ENCODE assay signal across 10 mouse cellular contexts in genomic region chr4:142449713-142450112, GRCm38 (mm10).
DNase-seq lines count a peak whose midpoint lies in the region; ATAC-seq and TF ChIP-seq lines count a peak whose summit lies in the region.
"Had no signal": no experiment of that assay in that cellular context is flagged by ENCODE, and none has a peak within 500 bp of the region (broad histone marks: within the 10 kb centered on the region; RNA-seq: fewer than 3 reads in every experiment).

No protein-coding gene starts in this region.

- no peaks in the 10 kb centered on the region for H3K36me3 ChIP-seq in lung, embryonic 16.5 days (ENCODE audit: control insufficient read depth, insufficient read depth, low read length)
- H3K36me3 ChIP-seq in forebrain, embryonic 14.5 days (ENCODE audit: control insufficient read depth, insufficient read depth, low read length) = no peaks in the 10 kb centered on the region
- no peaks in the 10 kb centered on the region for H3K36me3 ChIP-seq in midbrain, postnatal 0 days (ENCODE audit: insufficient read depth, low read length)

- 18% methylated on average over 13 of the region's 13 CpGs for WGBS in lung, embryonic 16.5 days
- 43% methylated on average over 13 of the region's 13 CpGs for WGBS in lung, adult 2 months
- WGBS in forebrain, embryonic 14.5 days = 7% methylated on average over 13 of the region's 13 CpGs
- 38% methylated on average over 13 of the region's 13 CpGs for WGBS in midbrain, postnatal 0 days

- no peak overlapping the region for H3K9ac ChIP-seq in lung, embryonic 16.5 days (ENCODE audit: low read length)
- H3K9ac ChIP-seq in forebrain, embryonic 14.5 days (ENCODE audit: low read length) = no peak overlapping the region
- H3K9ac ChIP-seq in midbrain, postnatal 0 days (replicated peaks; ENCODE audit: low read length, poor library complexity, severe bottlenecking) = no peak overlapping the region

- H3K9me3 ChIP-seq in lung, embryonic 16.5 days (ENCODE audit: control insufficient read depth, low read length) = no peaks in the 10 kb centered on the region
- H3K9me3 ChIP-seq in forebrain, embryonic 14.5 days (replicated peaks; ENCODE audit: control insufficient read depth, low read length) = no peaks in the 10 kb centered on the region
- H3K9me3 ChIP-seq in midbrain, postnatal 0 days (ENCODE audit: low read length) = no peaks in the 10 kb centered on the region

- no peak overlapping the region for H3K4me2 ChIP-seq in lung, embryonic 16.5 days (ENCODE audit: low read depth, low read length)
- H3K4me2 ChIP-seq in forebrain, embryonic 14.5 days (ENCODE audit: low read length) = no peak overlapping the region
- H3K4me2 ChIP-seq in midbrain, postnatal 0 days (ENCODE audit: low read depth, low read length, poor library complexity, severe bottlenecking) = no peak overlapping the region

- no peak overlapping the region for H3K4me3 ChIP-seq in lung, embryonic 16.5 days (ENCODE audit: low read length)
- no peak overlapping the region for H3K4me3 ChIP-seq in lung, adult 2 months (replicated peaks; ENCODE audit: extremely low read depth, low read depth, low read length)
- H3K4me3 ChIP-seq in forebrain, embryonic 14.5 days (ENCODE audit: low read depth, low read length) = no peak overlapping the region
- H3K4me3 ChIP-seq in midbrain, postnatal 0 days (ENCODE audit: low read depth, low read length) = no peak overlapping the region
- H3K4me3 ChIP-seq: erythroblast, embryonic 14.5 days had no signal

- H3K27ac ChIP-seq in lung, embryonic 16.5 days (ENCODE audit: low read length) = peak overlapping the region; percentile 81
- H3K27ac ChIP-seq in forebrain, embryonic 14.5 days (ENCODE audit: low read depth, low read length) = no peak overlapping the region; the same call in 1 of the 2 replicates
- no peak overlapping the region for H3K27ac ChIP-seq in midbrain, postnatal 0 days (ENCODE audit: low read depth, low read length)

- peak; percentile 72 for ATAC-seq in lung, embryonic 16.5 days (ENCODE audit: low read depth)
- peak; percentile 74 for ATAC-seq in forebrain, embryonic 14.5 days
- no peak for ATAC-seq in midbrain, postnatal 0 days (ENCODE audit: low FRiP score)
- no peak for ATAC-seq in erythroblast, adult 5-6 weeks (replicated peaks; ENCODE audit: low FRiP score, poor library complexity, severe bottlenecking)

- peaks cover 18% of the 10 kb centered on the region for H3K4me1 ChIP-seq in lung, embryonic 16.5 days (replicated peaks; ENCODE audit: control insufficient read depth, insufficient read depth, low read length)
- H3K4me1 ChIP-seq in lung, adult 2 months (ENCODE audit: control insufficient read depth, insufficient read depth, low read length) = no peaks in the 10 kb centered on the region
- peaks cover 34% of the 10 kb centered on the region for H3K4me1 ChIP-seq in forebrain, embryonic 14.5 days (ENCODE audit: control insufficient read depth, insufficient read depth, low read length)
- peaks cover 4% of the 10 kb centered on the region; the same call in 1 of the 2 replicates for H3K4me1 ChIP-seq in midbrain, postnatal 0 days (ENCODE audit: insufficient read depth, low read length)

- no peak for TF ChIP-seq POLR2A in lung, adult 2 months (IDR thresholded peaks at IDR 0.05; ENCODE audit: borderline replicate concordance, extremely low read depth, low read depth, low read length)
- no peak for TF ChIP-seq POLR2A in brain, embryonic 14.5 days (IDR thresholded peaks at IDR 0.05; ENCODE audit: borderline replicate concordance, extremely low read depth, insufficient read depth, insufficient read length, poor library complexity, severe bottlenecking)

- H3K27me3 ChIP-seq in lung, embryonic 16.5 days (ENCODE audit: control insufficient read depth, insufficient read depth, low read depth, low read length) = no peaks in the 10 kb centered on the region
- no peaks in the 10 kb centered on the region for H3K27me3 ChIP-seq in forebrain, embryonic 14.5 days (replicated peaks; ENCODE audit: control insufficient read depth, insufficient read depth, low read length)
- no peaks in the 10 kb centered on the region for H3K27me3 ChIP-seq in midbrain, postnatal 0 days (ENCODE audit: insufficient read depth, low read length)

- no peak for TF ChIP-seq CTCF in lung, adult 2 months (IDR thresholded peaks at IDR 0.05; ENCODE audit: insufficient read depth, low read length)
- TF ChIP-seq CTCF in brain, embryonic 14.5 days (IDR thresholded peaks at IDR 0.05; ENCODE audit: borderline replicate concordance, extremely low read depth, insufficient read depth, insufficient read length) = no peak
- TF ChIP-seq CTCF in midbrain, postnatal 0 days (IDR thresholded peaks at IDR 0.05) = no peak

- no peak for DNase-seq in lung, adult 2 months
- DNase-seq in brain, embryonic 14.5 days (ENCODE audit: low read depth) = peak; percentile 98
- DNase-seq in forebrain, embryonic 14.5 days (ENCODE audit: low spot score) = peak; percentile 97
- DNase-seq in midbrain, postnatal 0 days (ENCODE audit: low spot score) = peak; percentile 91
- DNase-seq in c-Kit-positive CD71-positive TER-119-positive erythroid progenitor cells, embryonic 14.5 days (ENCODE audit: low spot score) = no peak
- DNase-seq: heart, adult 11 months; thymus, postnatal 25 days had no signal

Comparison
In these comparisons a context has a peak if more than half of its experiments do, and no peak if none do; other contexts are left out.
1. ATAC-seq: peak in lung, embryonic 16.5 days (single experiment) and forebrain, embryonic 14.5 days (single experiment); none in midbrain, postnatal 0 days (single experiment) and erythroblast, adult 5-6 weeks (single experiment).
2. DNase-seq: peak in brain, embryonic 14.5 days (single experiment), forebrain, embryonic 14.5 days (single experiment) and midbrain, postnatal 0 days (single experiment); none in lung, adult 2 months (single experiment) and c-Kit-positive CD71-positive TER-119-positive erythroid progenitor cells, embryonic 14.5 days (single experiment).